Mouse (Mus musculus) liver (tissue): ENCODE data around the gene Lamc3.

Experiments used
- DNase-seq: peaks from one replicate; pipeline ENCODE4 v3.0.0-alpha.2; 2020; ENCODE audit warnings: mixed read lengths

The Lamc3 gene

GRCm38 (mm10) chr2:31938298-31938697 is 51.2 kb downstream of the Lamc3 start:
- no peak for DNase-seq

- DNase-seq: no peak
Observed at GRCm38 (mm10) chr2:31943011-31943410, 55.9 kb downstream of the Lamc3 start.

GRCm38 (mm10) chr2:31945580-31945979 is 58.5 kb downstream of the Lamc3 start:
- DNase-seq: no peak

- no peak for DNase-seq
Observed at GRCm38 (mm10) chr2:31948392-31948791, 61.3 kb downstream of the Lamc3 start.

GRCm38 (mm10) chr2:31948801-31949200 is 61.7 kb downstream of the Lamc3 start:
- no peak for DNase-seq

- DNase-seq: peak; percentile 55
Observed at GRCm38 (mm10) chr2:31950058-31950871, 63.2 kb downstream of the Lamc3 start, which contains the start of gene Aif1l. TSS of gene Aif1l (plus strand) at chr2:31950139.

GRCm38 (mm10) chr2:31950966-31951365 is 63.9 kb downstream of the Lamc3 start:
- no peak for DNase-seq

GRCm38 (mm10) chr2:31952236-31952635 is 65.1 kb downstream of the Lamc3 start:
- DNase-seq: no peak

- DNase-seq: no peak
Observed at GRCm38 (mm10) chr2:31952725-31953124, 65.6 kb downstream of the Lamc3 start.

- DNase-seq: no peak
Observed at GRCm38 (mm10) chr2:31953687-31954086, 66.6 kb downstream of the Lamc3 start.

GRCm38 (mm10) chr2:31954779-31955181 is 67.7 kb downstream of the Lamc3 start:
- no peak for DNase-seq

- no peak for DNase-seq
Observed at GRCm38 (mm10) chr2:31955686-31956085, 68.6 kb downstream of the Lamc3 start.

GRCm38 (mm10) chr2:31957211-31957610 is 70.1 kb downstream of the Lamc3 start:
- DNase-seq: no peak

- DNase-seq: no peak
Observed at GRCm38 (mm10) chr2:31960986-31961385, 73.9 kb downstream of the Lamc3 start.

- DNase-seq: no peak
Observed at GRCm38 (mm10) chr2:31961791-31962222, 74.7 kb downstream of the Lamc3 start.

- no peak for DNase-seq
Observed at GRCm38 (mm10) chr2:31962501-31963224, 75.6 kb downstream of the Lamc3 start.

- no peak for DNase-seq
Observed at GRCm38 (mm10) chr2:31963491-31963890, 76.4 kb downstream of the Lamc3 start.

GRCm38 (mm10) chr2:31964191-31964590 is 77.1 kb downstream of the Lamc3 start:
- DNase-seq: no peak

- peak; percentile 73 for DNase-seq
Observed at GRCm38 (mm10) chr2:31965110-31965509, 78.0 kb downstream of the Lamc3 start.

GRCm38 (mm10) chr2:31966801-31967200 is 79.7 kb downstream of the Lamc3 start:
- no peak for DNase-seq

- no peak for DNase-seq
Observed at GRCm38 (mm10) chr2:31972589-31972988, 85.5 kb downstream of the Lamc3 start.

- DNase-seq: peak; percentile 98
Observed at GRCm38 (mm10) chr2:31974141-31974808, 87.2 kb downstream of the Lamc3 start, which contains the start of gene Nup214. TSS of gene Nup214 (plus strand) at chr2:31974436.

- DNase-seq: no peak
Observed at GRCm38 (mm10) chr2:31974809-31975371, 87.8 kb downstream of the Lamc3 start.
